Mouse (Mus musculus): ENCODE measurements at regions not wholly inside any gene's neighbourhood (a gene's known extent, or its start where the extent isn't known, plus 50 kb on each side); places are given as distances from the start of the nearest gene placed in this dataset.

DNA sequence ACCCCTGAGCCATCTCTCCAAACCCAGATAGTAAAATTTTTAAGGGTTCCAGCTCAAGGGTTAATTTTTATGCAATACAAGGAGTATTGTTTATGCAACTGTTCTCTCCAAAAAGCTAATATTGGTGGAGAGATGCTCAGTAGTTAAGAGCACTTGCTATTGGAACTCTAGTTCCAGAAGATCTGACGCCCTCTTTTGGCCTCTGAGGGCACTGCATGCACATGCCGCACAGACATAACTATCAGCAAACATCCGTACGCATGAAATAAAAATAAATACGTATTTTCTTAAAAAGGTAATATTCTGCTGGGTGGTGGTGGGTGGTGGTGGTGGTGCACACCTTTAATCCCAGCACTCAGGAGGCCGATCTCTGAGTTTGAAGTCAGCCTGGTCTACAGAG, 112.1 kb upstream of the Tmpo start:
- no peak for ATAC-seq (ENCODE audit: low FRiP score, low read depth)
- Histone ChIP-seq H3K4me1 (0 out of 2 replicates have a peak, but pooled peaks cover 7% of the 10 kb centered on the region), H3K9me3 (no peaks in the 10 kb centered on the region), H3K4me3 (no peak overlapping the region), H3K9ac (no peak overlapping the region), H3K36me3 (no peaks in the 10 kb centered on the region), H3K27ac (no peak overlapping the region), H3K4me2 (replicated peaks) (no peak overlapping the region), H3K27me3 (peaks cover 7% of the 10 kb centered on the region)
- WGBS, result 86% methylated on average over 6 of the region's 6 CpGs

DNA sequence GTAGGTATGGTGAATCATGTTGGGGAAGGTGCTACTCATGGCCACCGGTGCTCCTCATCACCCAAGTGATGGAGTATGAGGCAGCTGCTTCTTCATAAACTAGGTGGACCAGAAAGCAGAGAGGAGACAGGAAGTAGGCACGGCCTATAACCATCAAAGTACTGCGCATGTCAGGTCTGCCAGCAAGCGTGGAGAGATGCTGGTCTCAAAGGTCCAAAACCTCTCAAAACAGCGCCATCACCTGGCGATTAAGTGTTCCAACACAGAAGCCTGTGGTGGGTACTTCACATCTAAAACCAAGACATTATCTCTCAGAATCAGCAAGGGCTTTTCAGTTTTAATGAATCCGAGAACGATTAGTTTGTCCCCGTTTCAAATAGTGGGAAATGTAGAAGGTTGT, 103.1 kb upstream of the Tmpo start:
- Histone ChIP-seq H3K9ac (no peak overlapping the region), H3K4me3 (no peak overlapping the region), H3K27me3 (no peaks in the 10 kb centered on the region), H3K27ac (no peak overlapping the region), H3K36me3 (no peaks in the 10 kb centered on the region), H3K9me3 (no peaks in the 10 kb centered on the region), H3K4me1 (peaks cover 4% of the 10 kb centered on the region; the same call in 1 of the 2 replicates), H3K4me2 (replicated peaks) (no peak overlapping the region)
- ATAC-seq (ENCODE audit: low FRiP score, low read depth), result no peak
- WGBS, result 93% methylated on average over 9 of the region's 9 CpGs

DNA sequence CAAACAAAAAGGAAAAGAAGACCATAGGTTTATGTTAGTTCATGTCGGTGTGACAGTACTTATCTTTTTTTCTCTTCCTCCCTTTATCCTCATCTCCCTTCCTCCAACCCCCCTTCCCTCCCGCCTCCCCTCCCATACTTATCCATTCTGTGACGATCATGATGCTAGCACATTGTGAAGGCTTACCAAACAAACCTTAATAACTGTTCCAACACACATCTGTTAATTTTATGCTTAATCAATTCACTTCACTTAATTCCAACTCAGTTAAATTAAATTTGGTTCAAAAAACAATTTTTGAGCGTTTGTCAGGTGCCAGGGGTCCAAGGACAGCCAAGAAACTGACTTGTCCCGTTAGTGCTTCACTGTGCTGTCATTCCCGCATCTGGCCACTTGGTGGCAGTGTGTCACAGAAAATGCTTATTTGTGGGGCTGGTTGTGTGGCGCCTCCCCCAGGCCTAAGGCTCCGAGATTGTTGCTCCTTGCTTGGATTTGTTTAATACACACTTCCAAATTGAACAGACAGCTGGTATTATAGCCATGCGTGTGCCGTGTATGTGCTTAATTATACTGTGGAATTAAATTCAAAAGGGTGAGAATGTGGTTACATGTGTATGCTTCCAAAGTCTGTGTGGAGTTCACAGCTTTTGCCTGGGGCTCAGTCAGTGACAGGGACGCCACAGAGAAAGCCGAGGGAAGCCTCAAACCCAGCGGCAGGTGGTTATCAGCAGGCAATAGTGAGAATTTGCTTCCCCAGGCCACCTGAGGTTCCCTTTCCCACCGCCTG, 90.0 kb upstream of the Tmpo start:
- ATAC-seq (ENCODE audit: low FRiP score, low read depth), result peak; percentile 41; the same call in 1 of the 2 replicates
- 0 out of 2 replicates have a peak overlapping the region, but pooled peaks have one; percentile 5 for H3K9ac ChIP-seq
- peak overlapping the region; percentile 36 for H3K4me2 ChIP-seq (replicated peaks)
- no peak overlapping the region for H3K4me3 ChIP-seq
- no peaks in the 10 kb centered on the region for H3K9me3 ChIP-seq
- H3K4me1 ChIP-seq, result peaks cover 14% of the 10 kb centered on the region
- no peaks in the 10 kb centered on the region for H3K27me3 ChIP-seq
- no peaks in the 10 kb centered on the region for H3K36me3 ChIP-seq
- no peak overlapping the region for H3K27ac ChIP-seq
- WGBS, result 14% methylated on average over 14 of the region's 14 CpGs

DNA sequence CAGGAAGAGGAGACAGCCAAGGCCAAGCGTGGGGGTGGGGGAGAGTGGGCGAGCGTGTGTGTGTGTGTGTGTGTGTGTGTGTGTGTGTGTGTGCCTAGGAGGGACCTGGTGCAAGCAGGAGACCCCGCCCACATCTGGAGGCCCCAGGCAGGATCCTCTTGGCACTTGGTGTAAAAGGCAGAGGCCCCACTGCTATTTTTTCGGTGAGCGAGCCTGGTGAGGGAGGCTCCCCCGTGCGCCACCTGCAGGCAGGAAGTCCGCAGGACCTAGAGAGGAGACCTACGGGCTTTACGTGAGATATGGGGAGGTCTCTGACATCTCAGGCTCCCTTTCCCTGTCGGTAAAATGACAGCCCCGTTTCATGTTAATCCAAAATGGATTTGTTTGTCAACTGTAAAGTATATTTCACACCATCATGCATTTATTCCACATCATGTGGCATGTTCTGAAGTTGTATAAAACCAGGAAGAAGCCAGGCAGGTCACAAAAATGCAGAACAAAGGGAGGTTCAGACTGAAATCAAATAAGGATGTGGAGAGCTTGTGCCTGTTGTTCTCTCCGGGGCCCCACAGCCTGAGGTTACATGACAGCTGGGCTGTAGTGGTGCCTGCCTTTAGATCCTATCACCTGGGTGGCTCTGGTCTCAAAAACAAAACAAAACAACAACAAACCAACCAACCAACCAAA, 89.3 kb upstream of the Tmpo start:
- no peak overlapping the region; the same call in 1 of the 2 replicates for H3K9ac ChIP-seq
- H3K36me3 ChIP-seq, result no peaks in the 10 kb centered on the region
- WGBS, result 15% methylated on average over 14 of the region's 14 CpGs
- no peaks in the 10 kb centered on the region for H3K9me3 ChIP-seq
- peak overlapping the region; percentile 4; the same call in 1 of the 2 replicates for H3K27ac ChIP-seq
- H3K4me2 ChIP-seq (replicated peaks), result peak overlapping the region; percentile 36
- peak; percentile 86 for ATAC-seq (ENCODE audit: low FRiP score, low read depth)
- H3K27me3 ChIP-seq, result no peaks in the 10 kb centered on the region
- peaks cover 14% of the 10 kb centered on the region for H3K4me1 ChIP-seq
- no peak overlapping the region for H3K4me3 ChIP-seq

DNA sequence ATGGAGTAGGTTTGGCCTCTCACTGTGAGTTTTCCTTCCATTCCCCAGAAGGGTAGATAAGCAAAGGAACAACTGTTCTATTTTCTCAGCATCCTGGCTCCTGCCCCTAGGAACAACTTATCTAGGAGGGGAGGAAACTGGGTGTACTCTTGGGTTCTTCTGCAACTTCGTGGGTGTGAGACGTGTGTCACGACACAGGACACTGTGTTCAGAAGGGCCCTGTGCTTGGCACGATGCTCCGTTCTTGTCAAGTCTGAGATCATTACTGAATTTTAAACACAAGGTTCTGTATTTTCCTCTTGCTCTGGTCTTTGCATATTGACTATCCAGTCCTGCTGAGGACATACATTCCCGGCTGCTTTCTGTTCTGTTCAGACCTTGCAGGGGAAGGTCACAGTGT, 86.8 kb upstream of the Tmpo start:
- 92% methylated on average over 6 of the region's 6 CpGs for WGBS
- Histone ChIP-seq H3K4me3 (no peak overlapping the region), H3K4me2 (replicated peaks) (no peak overlapping the region), H3K4me1 (peaks cover 14% of the 10 kb centered on the region), H3K27me3 (no peaks in the 10 kb centered on the region), H3K9me3 (no peaks in the 10 kb centered on the region), H3K36me3 (no peaks in the 10 kb centered on the region), H3K27ac (no peak overlapping the region), H3K9ac (no peak overlapping the region)
- ATAC-seq (ENCODE audit: low FRiP score, low read depth), result no peak

DNA sequence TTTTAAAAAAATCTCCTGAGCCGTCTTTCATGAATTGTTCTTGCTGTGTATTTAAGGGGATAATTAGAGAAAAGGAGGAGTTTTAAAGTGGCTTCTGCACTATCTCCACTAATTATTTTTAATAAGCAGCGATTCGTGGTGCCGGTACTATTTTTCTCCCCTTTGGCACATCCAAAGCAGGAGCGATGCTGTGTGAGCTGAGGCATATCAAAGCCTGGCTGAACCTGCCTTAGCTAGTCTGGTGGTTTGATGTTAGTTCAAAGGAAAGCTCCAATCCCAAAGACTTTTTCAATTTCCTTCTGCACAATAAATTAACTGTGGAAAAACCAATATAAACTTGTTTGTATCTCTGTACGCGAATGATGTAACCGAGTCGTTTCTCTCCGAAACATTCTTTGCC, 79.3 kb upstream of the Tmpo start:
- Histone ChIP-seq H3K4me2 (replicated peaks) (no peak overlapping the region), H3K4me1 (no peaks in the 10 kb centered on the region), H3K9ac (no peak overlapping the region), H3K36me3 (no peaks in the 10 kb centered on the region), H3K9me3 (no peaks in the 10 kb centered on the region), H3K27me3 (no peaks in the 10 kb centered on the region), H3K27ac (no peak overlapping the region), H3K4me3 (no peak overlapping the region)
- WGBS, result 77% methylated on average over 10 of the region's 10 CpGs
- ATAC-seq (ENCODE audit: low FRiP score, low read depth), result no peak

DNA sequence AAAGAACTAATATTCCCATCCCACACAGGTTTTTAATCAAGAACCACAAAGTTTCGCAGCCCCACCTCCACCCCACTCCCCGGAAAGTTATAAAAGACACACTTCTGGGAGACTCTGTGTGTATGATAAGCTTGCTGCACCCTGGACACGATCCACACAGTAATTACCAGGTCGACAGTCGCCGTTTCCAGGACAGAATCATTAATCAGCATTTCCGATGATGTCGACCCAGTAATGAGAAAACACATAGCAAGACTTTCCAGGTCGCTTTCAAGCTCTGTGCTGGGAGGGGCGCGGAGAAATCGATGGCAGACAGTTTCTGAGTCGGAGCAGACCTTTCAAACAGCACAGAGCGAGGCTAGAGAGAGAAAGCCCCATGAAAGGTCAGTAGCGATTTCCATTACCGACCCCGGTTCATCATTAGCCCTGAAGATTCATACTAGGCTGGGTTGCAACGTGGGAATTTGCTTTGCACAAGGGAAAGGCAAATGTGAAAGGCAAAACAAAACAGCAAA, 68.6 kb upstream of the Tmpo start:
- peaks cover 5% of the 10 kb centered on the region; the same call in 1 of the 2 replicates for H3K4me1 ChIP-seq
- no peaks in the 10 kb centered on the region for H3K9me3 ChIP-seq
- no peaks in the 10 kb centered on the region for H3K27me3 ChIP-seq
- H3K9ac ChIP-seq, result peak overlapping the region; percentile 60; the same call in 1 of the 2 replicates
- H3K4me3 ChIP-seq, result peak overlapping the region; percentile 30
- no peak overlapping the region for H3K27ac ChIP-seq
- H3K36me3 ChIP-seq, result no peaks in the 10 kb centered on the region
- H3K4me2 ChIP-seq (replicated peaks), result peak overlapping the region; percentile 55
- ATAC-seq (ENCODE audit: low FRiP score, low read depth), result peak; percentile 61
- 28% methylated on average over 18 of the region's 18 CpGs for WGBS

DNA sequence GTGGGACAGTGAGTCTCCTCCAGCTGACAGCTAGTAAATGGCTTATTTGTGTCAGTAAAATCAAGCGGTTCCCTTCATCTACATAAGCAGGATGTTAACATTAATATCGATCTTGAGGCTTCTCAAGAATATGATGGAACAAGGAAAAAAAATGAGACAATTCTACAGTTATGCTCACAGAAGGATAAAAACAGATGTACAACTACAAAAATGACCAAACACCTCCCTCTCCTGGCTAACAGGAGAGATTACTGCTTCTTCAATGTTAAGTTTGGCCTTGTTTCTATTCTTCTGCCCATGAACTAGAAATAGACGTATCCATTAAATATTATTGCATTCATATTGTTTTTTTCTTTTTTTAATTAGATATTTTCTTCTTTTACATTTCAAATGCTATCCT, 63.2 kb upstream of the Tmpo start:
- H3K4me3 ChIP-seq, result no peak overlapping the region
- no peaks in the 10 kb centered on the region for H3K9me3 ChIP-seq
- H3K36me3 ChIP-seq, result no peaks in the 10 kb centered on the region
- no peak overlapping the region for H3K27ac ChIP-seq
- no peak overlapping the region for H3K4me2 ChIP-seq (replicated peaks)
- no peak overlapping the region for H3K9ac ChIP-seq
- WGBS, result 80% methylated on average over 3 of the region's 3 CpGs
- H3K27me3 ChIP-seq, result no peaks in the 10 kb centered on the region
- no peak for ATAC-seq (ENCODE audit: low FRiP score, low read depth)
- H3K4me1 ChIP-seq, result peaks cover 45% of the 10 kb centered on the region

DNA sequence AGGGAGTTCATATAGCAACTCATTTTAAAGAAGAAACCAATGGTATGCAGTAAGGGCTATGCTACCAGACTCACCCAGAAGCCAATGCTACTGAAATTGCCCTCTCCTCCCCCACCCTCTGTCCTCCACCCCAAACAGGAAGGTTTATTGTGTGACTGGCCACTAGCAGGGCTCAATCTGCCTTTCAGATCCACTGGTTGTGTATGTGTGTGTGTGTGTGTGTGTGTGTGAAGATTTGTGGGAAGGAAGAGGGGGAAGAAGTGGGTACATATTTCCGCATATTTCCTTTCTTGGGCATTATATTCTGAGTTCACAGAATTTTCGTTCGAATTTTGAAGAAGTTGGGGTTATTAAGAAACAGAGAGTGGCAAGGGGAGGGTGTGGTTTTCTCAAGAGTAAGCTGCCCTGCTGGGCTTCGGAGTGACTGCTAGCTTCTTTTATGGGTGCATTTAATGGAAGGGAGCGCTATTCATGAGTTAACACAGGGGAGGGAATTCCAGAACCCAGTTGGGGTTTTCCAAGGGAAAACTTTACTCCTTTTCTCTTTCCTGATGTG, 61.5 kb upstream of the Tmpo start:
- no peaks in the 10 kb centered on the region for H3K27me3 ChIP-seq
- H3K4me2 ChIP-seq (replicated peaks), result peak overlapping the region; percentile 25; the same call in 1 of the 2 replicates
- peak overlapping the region; percentile 92 for H3K27ac ChIP-seq
- 40% methylated on average over 5 of the region's 5 CpGs for WGBS
- H3K36me3 ChIP-seq, result no peaks in the 10 kb centered on the region
- no peak overlapping the region for H3K9ac ChIP-seq
- peaks cover 57% of the 10 kb centered on the region for H3K4me1 ChIP-seq
- no peaks in the 10 kb centered on the region for H3K9me3 ChIP-seq
- ATAC-seq (ENCODE audit: low FRiP score, low read depth), result no peak
- H3K4me3 ChIP-seq, result no peak overlapping the region

DNA sequence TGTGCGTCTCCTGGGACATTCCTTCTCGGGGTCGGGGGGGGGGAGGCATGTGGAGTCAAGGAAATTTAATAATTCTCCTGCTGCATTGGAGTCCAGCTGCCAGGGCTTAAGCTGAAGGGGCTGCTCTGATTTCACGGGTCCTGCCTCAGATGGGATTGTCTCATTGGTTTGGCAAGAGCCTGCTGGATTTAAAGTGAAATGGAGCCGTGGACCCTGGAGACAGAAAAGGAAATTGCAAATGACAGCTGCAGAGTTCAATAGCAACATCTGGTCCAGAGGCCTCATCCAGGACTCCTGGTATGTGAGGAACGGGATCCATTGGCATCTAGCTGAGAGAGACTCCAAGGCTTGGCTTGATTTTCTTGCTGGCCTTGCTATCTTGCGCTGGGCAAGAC, 60.5 kb upstream of the Tmpo start:
- Histone ChIP-seq H3K36me3 (no peaks in the 10 kb centered on the region), H3K27me3 (no peaks in the 10 kb centered on the region), H3K9me3 (no peaks in the 10 kb centered on the region), H3K4me3 (no peak overlapping the region), H3K9ac (no peak overlapping the region), H3K27ac (peak overlapping the region; percentile 92), H3K4me2 (replicated peaks) (peak overlapping the region; percentile 25), H3K4me1 (peaks cover 66% of the 10 kb centered on the region)
- WGBS, result 9% methylated on average over 7 of the region's 7 CpGs
- ATAC-seq (ENCODE audit: low FRiP score, low read depth), result peak; percentile 93

DNA sequence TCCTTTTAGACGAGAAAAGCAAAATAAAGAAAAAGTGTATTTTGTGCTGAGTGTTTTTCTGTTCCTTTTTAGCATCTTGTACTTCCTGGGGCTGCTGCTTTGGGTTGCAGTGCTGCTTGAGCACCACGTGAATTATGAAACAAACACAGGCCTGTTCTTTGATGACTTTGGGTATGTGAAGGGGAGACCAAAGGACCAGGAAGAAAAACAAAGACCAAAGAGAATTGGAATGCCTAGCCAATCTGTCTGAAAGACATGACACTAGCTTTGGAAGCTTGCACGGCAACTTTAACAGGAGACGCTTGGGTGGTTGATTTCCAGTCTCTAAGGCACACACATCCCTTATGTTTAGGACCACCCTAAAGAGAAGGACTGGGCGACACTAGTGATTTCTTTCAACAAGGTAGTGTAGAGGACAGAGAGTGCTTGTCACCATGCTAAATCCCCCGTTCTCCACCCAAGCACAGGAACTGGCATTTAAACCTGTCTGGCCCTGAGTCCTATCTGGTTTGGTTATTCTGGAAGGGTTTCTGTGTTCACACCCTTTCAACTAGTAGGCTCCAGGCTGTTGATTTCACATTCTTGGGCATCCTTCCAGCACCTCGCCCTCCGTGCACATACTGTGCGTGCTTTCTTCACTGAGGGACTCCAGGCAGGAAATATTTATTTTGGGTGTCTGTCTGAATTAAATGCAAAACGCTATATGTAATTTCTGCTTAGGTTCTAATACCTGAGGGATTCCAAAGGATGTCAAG, 59.9 kb upstream of the Tmpo start:
- H3K4me2 ChIP-seq (replicated peaks), result peak overlapping the region; percentile 25
- WGBS, result 20% methylated on average over 10 of the region's 10 CpGs

More for the DNA sequence above, 59.9 kb upstream of the Tmpo start:
- Histone ChIP-seq H3K9ac (no peak overlapping the region), H3K4me1 (peaks cover 71% of the 10 kb centered on the region), H3K27ac (peak overlapping the region; percentile 92), H3K36me3 (no peaks in the 10 kb centered on the region), H3K4me3 (no peak overlapping the region), H3K9me3 (no peaks in the 10 kb centered on the region), H3K27me3 (no peaks in the 10 kb centered on the region)
- ATAC-seq (ENCODE audit: low FRiP score, low read depth), result peak; percentile 87

Measured in limb, embryonic 13.5 days (tissue).